Mouse (Mus musculus): Measurements from ENCODE around the gene Gpr108. TPM values are rescaled to one million over a fixed set of nuclear protein-coding genes. Genes with fewer than 3 reads are reported as not detected.

Gene Gpr108
- polyA plus RNA-seq, 1 experiment from 2014 or later: 44.2 TPM

GRCm38 (mm10) chr17:57228014-57228413, 20.2 kb downstream of the Gpr108 start, which contains the start of gene C3:
Gene C3 (minus strand): TSS chr17:57228136.
- Histone ChIP-seq H3K27ac (ENCODE audit: low read length) (no peak within 1 kb of the TSS), H3K4me2 (ENCODE audit: low read depth, low read length) (no peak within 1 kb of the TSS), H3K27me3 (ENCODE audit: control insufficient read depth, insufficient read depth, low read depth, low read length) (no peaks in the 10 kb centered on the region), H3K4me3 (ENCODE audit: low read length) (no peak within 1 kb of the TSS), H3K4me1 (replicated peaks; ENCODE audit: control insufficient read depth, insufficient read depth, low read length) (peaks cover 11% of the 10 kb centered on the region; the same call in 1 of the 2 replicates), H3K9me3 (ENCODE audit: control insufficient read depth, low read length) (no peaks in the 10 kb centered on the region), H3K36me3 (ENCODE audit: control insufficient read depth, insufficient read depth, low read length) (no peaks in the 10 kb centered on the region), H3K9ac (ENCODE audit: low read length) (no peak within 1 kb of the TSS)
- WGBS: 80% methylated on average over 3 of the region's 3 CpGs
- ATAC-seq (ENCODE audit: low read depth): no peak

- H3K9me3 ChIP-seq (ENCODE audit: control insufficient read depth, low read length): no peaks in the 10 kb centered on the region
- peaks cover 11% of the 10 kb centered on the region; the same call in 1 of the 2 replicates for H3K4me1 ChIP-seq (replicated peaks; ENCODE audit: control insufficient read depth, insufficient read depth, low read length)
- H3K4me3 ChIP-seq (ENCODE audit: low read length): no peak overlapping the region
- no peak overlapping the region for H3K4me2 ChIP-seq (ENCODE audit: low read depth, low read length)
- no peaks in the 10 kb centered on the region for H3K27me3 ChIP-seq (ENCODE audit: control insufficient read depth, insufficient read depth, low read depth, low read length)
- H3K9ac ChIP-seq (ENCODE audit: low read length): no peak overlapping the region
- no peaks in the 10 kb centered on the region for H3K36me3 ChIP-seq (ENCODE audit: control insufficient read depth, insufficient read depth, low read length)
- 89% methylated on average over 2 of the region's 2 CpGs for WGBS
- H3K27ac ChIP-seq (ENCODE audit: low read length): no peak overlapping the region
- no peak for ATAC-seq (ENCODE audit: low read depth)
These were observed 20.8 kb downstream of the Gpr108 start for GRCm38 (mm10) chr17:57227468-57227867.

GRCm38 (mm10) chr17:57223313-57223712, 24.9 kb downstream of the Gpr108 start:
- 60% methylated on average over 9 of the region's 9 CpGs for WGBS

GRCm38 (mm10) chr17:57221911-57222310, 26.3 kb downstream of the Gpr108 start:
- WGBS: 44% methylated on average over 4 of the region's 4 CpGs
- H3K27me3 ChIP-seq (ENCODE audit: control insufficient read depth, insufficient read depth, low read depth, low read length): no peaks in the 10 kb centered on the region

More at GRCm38 (mm10) chr17:57223313-57223712, 24.9 kb downstream of the Gpr108 start:
- Histone ChIP-seq H3K9me3 (ENCODE audit: control insufficient read depth, low read length) (no peaks in the 10 kb centered on the region), H3K9ac (ENCODE audit: low read length) (no peak overlapping the region), H3K36me3 (ENCODE audit: control insufficient read depth, insufficient read depth, low read length) (no peaks in the 10 kb centered on the region), H3K27me3 (ENCODE audit: control insufficient read depth, insufficient read depth, low read depth, low read length) (no peaks in the 10 kb centered on the region), H3K27ac (ENCODE audit: low read length) (no peak overlapping the region), H3K4me1 (replicated peaks; ENCODE audit: control insufficient read depth, insufficient read depth, low read length) (no peaks in the 10 kb centered on the region), H3K4me3 (ENCODE audit: low read length) (no peak overlapping the region), H3K4me2 (ENCODE audit: low read depth, low read length) (no peak overlapping the region)
- ATAC-seq (ENCODE audit: low read depth): no peak

GRCm38 (mm10) chr17:57219884-57220207, 28.4 kb downstream of the Gpr108 start:
- H3K4me3 ChIP-seq (ENCODE audit: low read length): no peak overlapping the region
- no peaks in the 10 kb centered on the region for H3K36me3 ChIP-seq (ENCODE audit: control insufficient read depth, insufficient read depth, low read length)
- no peaks in the 10 kb centered on the region for H3K4me1 ChIP-seq (replicated peaks; ENCODE audit: control insufficient read depth, insufficient read depth, low read length)
- WGBS: 21% methylated on average over 3 of the region's 3 CpGs
- H3K27ac ChIP-seq (ENCODE audit: low read length): no peak overlapping the region
- no peak overlapping the region for H3K9ac ChIP-seq (ENCODE audit: low read length)
- 0 out of 2 replicates have a peak, but pooled peaks have one; percentile 11 for ATAC-seq (ENCODE audit: low read depth)
- H3K4me2 ChIP-seq (ENCODE audit: low read depth, low read length): no peak overlapping the region
- H3K27me3 ChIP-seq (ENCODE audit: control insufficient read depth, insufficient read depth, low read depth, low read length): no peaks in the 10 kb centered on the region
- H3K9me3 ChIP-seq (ENCODE audit: control insufficient read depth, low read length): no peaks in the 10 kb centered on the region

More at GRCm38 (mm10) chr17:57221911-57222310, 26.3 kb downstream of the Gpr108 start:
- H3K4me1 ChIP-seq (replicated peaks; ENCODE audit: control insufficient read depth, insufficient read depth, low read length): no peaks in the 10 kb centered on the region
- H3K9ac ChIP-seq (ENCODE audit: low read length): no peak overlapping the region
- H3K4me2 ChIP-seq (ENCODE audit: low read depth, low read length): no peak overlapping the region
- H3K4me3 ChIP-seq (ENCODE audit: low read length): no peak overlapping the region
- no peaks in the 10 kb centered on the region for H3K36me3 ChIP-seq (ENCODE audit: control insufficient read depth, insufficient read depth, low read length)
- no peak for ATAC-seq (ENCODE audit: low read depth)
- no peak overlapping the region for H3K27ac ChIP-seq (ENCODE audit: low read length)
- no peaks in the 10 kb centered on the region for H3K9me3 ChIP-seq (ENCODE audit: control insufficient read depth, low read length)

GRCm38 (mm10) chr17:57219167-57219883, 28.9 kb downstream of the Gpr108 start:
- Histone ChIP-seq H3K4me3 (ENCODE audit: low read length) (no peak overlapping the region), H3K9ac (ENCODE audit: low read length) (no peak overlapping the region), H3K4me2 (ENCODE audit: low read depth, low read length) (no peak overlapping the region), H3K36me3 (ENCODE audit: control insufficient read depth, insufficient read depth, low read length) (no peaks in the 10 kb centered on the region), H3K27ac (ENCODE audit: low read length) (no peak overlapping the region), H3K9me3 (ENCODE audit: control insufficient read depth, low read length) (no peaks in the 10 kb centered on the region), H3K4me1 (replicated peaks; ENCODE audit: control insufficient read depth, insufficient read depth, low read length) (no peaks in the 10 kb centered on the region), H3K27me3 (ENCODE audit: control insufficient read depth, insufficient read depth, low read depth, low read length) (no peaks in the 10 kb centered on the region)
- 21% methylated on average over 11 of the region's 11 CpGs for WGBS
- no peak for ATAC-seq (ENCODE audit: low read depth)

GRCm38 (mm10) chr17:57218335-57218900, 29.8 kb downstream of the Gpr108 start:
- no peaks in the 10 kb centered on the region for H3K27me3 ChIP-seq (ENCODE audit: control insufficient read depth, insufficient read depth, low read depth, low read length)
- H3K36me3 ChIP-seq (ENCODE audit: control insufficient read depth, insufficient read depth, low read length): no peaks in the 10 kb centered on the region
- H3K9ac ChIP-seq (ENCODE audit: low read length): no peak overlapping the region
- H3K27ac ChIP-seq (ENCODE audit: low read length): no peak overlapping the region
- WGBS: 58% methylated on average over 12 of the region's 12 CpGs
- no peak for ATAC-seq (ENCODE audit: low read depth)
- no peak overlapping the region for H3K4me3 ChIP-seq (ENCODE audit: low read length)
- no peaks in the 10 kb centered on the region for H3K4me1 ChIP-seq (replicated peaks; ENCODE audit: control insufficient read depth, insufficient read depth, low read length)
- H3K9me3 ChIP-seq (ENCODE audit: control insufficient read depth, low read length): no peaks in the 10 kb centered on the region
- no peak overlapping the region for H3K4me2 ChIP-seq (ENCODE audit: low read depth, low read length)

- Histone ChIP-seq H3K4me3 (ENCODE audit: low read length) (no peak overlapping the region), H3K27me3 (ENCODE audit: control insufficient read depth, insufficient read depth, low read depth, low read length) (no peaks in the 10 kb centered on the region), H3K4me2 (ENCODE audit: low read depth, low read length) (no peak overlapping the region), H3K36me3 (ENCODE audit: control insufficient read depth, insufficient read depth, low read length) (no peaks in the 10 kb centered on the region), H3K27ac (ENCODE audit: low read length) (no peak overlapping the region), H3K9me3 (ENCODE audit: control insufficient read depth, low read length) (no peaks in the 10 kb centered on the region), H3K4me1 (replicated peaks; ENCODE audit: control insufficient read depth, insufficient read depth, low read length) (no peaks in the 10 kb centered on the region), H3K9ac (ENCODE audit: low read length) (no peak overlapping the region)
- ATAC-seq (ENCODE audit: low read depth): peak; percentile 19; the same call in 1 of the 2 replicates
- WGBS: 38% methylated on average over 13 of the region's 13 CpGs
These were observed 33.4 kb downstream of the Gpr108 start for GRCm38 (mm10) chr17:57214676-57215387.

- Histone ChIP-seq H3K27ac (ENCODE audit: low read length) (no peak overlapping the region), H3K36me3 (ENCODE audit: control insufficient read depth, insufficient read depth, low read length) (no peaks in the 10 kb centered on the region), H3K9me3 (ENCODE audit: control insufficient read depth, low read length) (no peaks in the 10 kb centered on the region), H3K4me3 (ENCODE audit: low read length) (no peak overlapping the region), H3K4me1 (replicated peaks; ENCODE audit: control insufficient read depth, insufficient read depth, low read length) (no peaks in the 10 kb centered on the region), H3K4me2 (ENCODE audit: low read depth, low read length) (no peak overlapping the region), H3K9ac (ENCODE audit: low read length) (no peak overlapping the region), H3K27me3 (ENCODE audit: control insufficient read depth, insufficient read depth, low read depth, low read length) (no peaks in the 10 kb centered on the region)
- no peak for ATAC-seq (ENCODE audit: low read depth)
- WGBS: 62% methylated on average over 9 of the region's 9 CpGs
These were observed 36.7 kb downstream of the Gpr108 start for GRCm38 (mm10) chr17:57211501-57211900.
